Mouse (Mus musculus) stomach, postnatal 0 days (tissue): Measurements from ENCODE around the gene Irs3. TPM values are rescaled to one million over a fixed set of nuclear protein-coding genes. Genes with fewer than 3 reads are reported as not detected.
"Not testable (repeated sequence)": the region's sequence is repeated elsewhere in the genome, so short reads cannot be mapped to it uniquely, and the experiment has no call there.

Source experiments
- ATAC-seq: fragments of 200-750 bp; cut with Nextera tagmentation; 2 replicates; pipeline ENCODE4 v1.8.0; 2017; ENCODE audit not compliant: low FRiP score, low TSS enrichment
- DNase-seq: peaks from one replicate; pipeline ENCODE4 v3.0.0-alpha.2; 2016; ENCODE audit warnings: low spot score
- H3K27ac ChIP-seq: fragments of 300-500 bp; sonication (generic); replicated peaks from 2 replicates; pipeline ENCODE4 v1.5.1; 2014; ENCODE audit warnings: mild to moderate bottlenecking, control low read depth
- H3K27me3 ChIP-seq: fragments of 300-500 bp; sonication (generic); 2 replicates; pipeline ENCODE4 v1.6.1; 2014; ENCODE audit warnings: low read length; ENCODE audit not compliant: control insufficient read depth, insufficient read depth
- H3K36me3 ChIP-seq: fragments of 300-500 bp; sonication (generic); 2 replicates; pipeline ENCODE4 v1.6.1; 2014; ENCODE audit warnings: low read length, mixed read lengths; ENCODE audit not compliant: control insufficient read depth, insufficient read depth
- H3K4me1 ChIP-seq: fragments of 300-500 bp; sonication (generic); replicated peaks from 2 replicates; pipeline ENCODE4 v1.6.1; 2014; ENCODE audit warnings: antibody characterized with exemption; ENCODE audit not compliant: control insufficient read depth, insufficient read depth
- H3K4me2 ChIP-seq: fragments of 300-500 bp; sonication (generic); replicated peaks from 2 replicates; pipeline ENCODE4 v1.6.1; 2014; ENCODE audit warnings: low read depth, mild to moderate bottlenecking, control low read depth, moderate library complexity
- H3K4me3 ChIP-seq: fragments of 300-500 bp; sonication (generic); 2 replicates; pipeline ENCODE4 v1.5.1; 2014; ENCODE audit warnings: low read depth, low read length, control low read depth
- H3K9ac ChIP-seq: fragments of 300-500 bp; sonication (generic); 2 replicates; pipeline ENCODE4 v1.6.1; 2014; ENCODE audit warnings: mild to moderate bottlenecking, low read length, control low read depth, mixed read lengths
- H3K9me3 ChIP-seq: fragments of 300-500 bp; sonication (generic); 2 replicates; pipeline ENCODE4 v1.6.1; 2016; ENCODE audit warnings: low read length; ENCODE audit not compliant: control insufficient read depth
- CTCF ChIP-seq: IDR thresholded peaks from 2 replicates; pipeline ENCODE4 v1.5.1; 2016; ENCODE audit warnings: antibody characterized with exemption, low read depth, mild to moderate bottlenecking, moderate library complexity
- EP300 ChIP-seq: optimal IDR thresholded peaks from 2 replicates; pipeline ENCODE3; 2016; ENCODE audit warnings: antibody characterized with exemption
- WGBS: fragments of 180-500 bp; shearing (Covaris S2); extraction: QIAGEN DNeasy Blood & Tissue Kit; methylation state at CpG from one replicate; pipeline ENCODE4 v1.1.7; 2014; 5-methylcytosine and 5-hydroxymethylcytosine counted together
- polyA plus RNA-seq: library from polyadenylated mRNA; unstranded; fragments of >200 nt; fragmentation: Nextera tagmentation; extraction: Ambion mirVana; gene quantifications from 2 replicates; pipeline ENCODE4 v1.2.1, GENCODE M21; 2015

Irs3 gene
- polyA plus RNA-seq, 1 experiment from 2014 or later, result 0.07 TPM

- WGBS, result under 1% methylated on average over 44 of the region's 46 CpGs
- H3K9me3 ChIP-seq, result no peaks in the 10 kb centered on the region
Measured at GRCm38 (mm10) chr5:137628498-137629305, 16.8 kb downstream of the Irs3 start, which contains the start of the genes Fbxo24, Lrch4 and Gm20605. Fbxo24 (minus strand) TSS chr5:137629002. Lrch4 (plus strand) TSS chr5:137629121. Gm20605 (plus strand) TSS chr5:137629175.

GRCm38 (mm10) chr5:137627991-137628390 lies 17.5 kb downstream of the Irs3 start:
- H3K4me1 ChIP-seq, result peaks cover 8% of the 10 kb centered on the region
- H3K27ac ChIP-seq, result peak overlapping the region; percentile 87
- peak; percentile 54 for TF ChIP-seq CTCF
- TF ChIP-seq EP300, result no peak
- H3K9ac ChIP-seq, result peak overlapping the region; percentile 52
- H3K4me3 ChIP-seq, result peak overlapping the region; percentile 45
- H3K4me2 ChIP-seq, result peak overlapping the region; percentile 52
- ATAC-seq (no peak), DNase-seq (no peak)
- H3K9me3 ChIP-seq, result no peaks in the 10 kb centered on the region
- no peaks in the 10 kb centered on the region for H3K27me3 ChIP-seq
- H3K36me3 ChIP-seq, result no peaks in the 10 kb centered on the region
- WGBS, result under 1% methylated on average over 9 of the region's 9 CpGs

More at GRCm38 (mm10) chr5:137628498-137629305, 16.8 kb downstream of the Irs3 start, which contains the start of the genes Fbxo24, Lrch4 and Gm20605:
- Histone ChIP-seq H3K9ac (peak within 1 kb of the TSS; percentile 87), H3K27ac (peak within 1 kb of the TSS; percentile 97), H3K36me3 (peaks cover 2% of the 10 kb centered on the region; the same call in 1 of the 2 replicates), H3K4me1 (peaks cover 8% of the 10 kb centered on the region), H3K27me3 (no peaks in the 10 kb centered on the region), H3K4me3 (peak within 1 kb of the TSS; percentile 91), H3K4me2 (peak within 1 kb of the TSS; percentile 75)
- peak; percentile 99 for DNase-seq
- ATAC-seq, result peak; percentile 95
- TF ChIP-seq EP300, result peak; percentile 91
- TF ChIP-seq CTCF, result peak; percentile 47

DNA sequence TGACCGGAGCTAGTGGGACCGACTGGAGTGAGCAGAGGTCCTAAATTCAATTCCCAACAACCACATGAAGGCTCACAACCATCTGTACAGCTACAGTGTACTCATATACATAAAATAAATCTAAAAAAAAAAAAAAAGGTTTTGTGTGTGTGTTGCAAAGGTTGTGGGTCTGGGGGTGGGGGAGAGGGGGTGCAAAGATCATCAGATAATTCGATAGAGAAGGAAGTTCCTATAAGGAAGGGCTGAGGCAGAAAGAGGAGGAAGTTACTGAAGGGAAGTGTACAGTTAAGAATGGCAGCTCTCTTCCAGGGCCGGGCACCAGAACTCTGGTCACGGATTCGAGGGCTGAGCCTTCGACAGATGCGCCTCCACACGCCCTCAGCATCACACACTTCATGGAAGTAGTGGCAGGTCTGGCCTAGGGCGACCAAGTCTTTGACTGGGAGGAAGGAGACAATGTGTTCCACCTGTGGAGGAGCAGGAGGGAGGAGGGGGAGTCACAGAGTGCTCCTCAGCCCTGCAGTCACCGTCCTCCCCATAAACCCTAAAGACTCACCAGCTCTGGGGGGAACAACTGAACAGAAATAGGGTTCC lies 21.5 kb downstream of the Irs3 start:
- no peak overlapping the region for H3K9ac ChIP-seq
- no peak overlapping the region for H3K27ac ChIP-seq
- no peak overlapping the region for H3K4me3 ChIP-seq
- DNase-seq, result no peak
- TF ChIP-seq CTCF, result no peak
- TF ChIP-seq EP300, result no peak
- H3K27me3 ChIP-seq, result no peaks in the 10 kb centered on the region
- no peaks in the 10 kb centered on the region for H3K9me3 ChIP-seq
- H3K36me3 ChIP-seq, result no peaks in the 10 kb centered on the region
- ATAC-seq, result no peak
- no peaks in the 10 kb centered on the region for H3K4me1 ChIP-seq
- no peak overlapping the region for H3K4me2 ChIP-seq
- 74% methylated on average over 11 of the region's 11 CpGs for WGBS

GRCm38 (mm10) chr5:137615347-137615746 lies 30.2 kb downstream of the Irs3 start:
- Histone ChIP-seq H3K4me1 (peaks cover 10% of the 10 kb centered on the region), H3K4me3 (no peak overlapping the region), H3K27me3 (no peaks in the 10 kb centered on the region), H3K36me3 (no peaks in the 10 kb centered on the region), H3K9ac (no peak overlapping the region), H3K4me2 (no peak overlapping the region), H3K27ac (no peak overlapping the region), H3K9me3 (no peaks in the 10 kb centered on the region)
- peak; percentile 54 for DNase-seq
- 0 out of 2 replicates have a peak, but pooled peaks have one; percentile 28 for ATAC-seq
- TF ChIP-seq EP300, result no peak
- no peak for TF ChIP-seq CTCF
- WGBS, result 68% methylated on average over 7 of the region's 7 CpGs

GRCm38 (mm10) chr5:137614921-137615320 lies 30.6 kb downstream of the Irs3 start:
- TF ChIP-seq CTCF, result peak; percentile 40
- WGBS, result 63% methylated on average over 2 of the region's 2 CpGs
- not testable (repeated sequence) for H3K4me1 ChIP-seq, H3K27ac ChIP-seq, H3K27me3 ChIP-seq, H3K9me3 ChIP-seq, H3K9ac ChIP-seq, ATAC-seq, H3K4me2 ChIP-seq, H3K4me3 ChIP-seq, DNase-seq, H3K36me3 ChIP-seq
